Mouse (Mus musculus) liver, adult 2 months (tissue): ENCODE results near the gene Prtg.

Experiments used
- CTCF ChIP-seq: fragments of 200-500 bp; IDR thresholded peaks from 2 replicates; pipeline ENCODE4 v1.5.1; 2011; ENCODE audit warnings: low read depth, low read length, control low read depth
- POLR2A ChIP-seq: fragments of 200-500 bp; IDR thresholded peaks from 2 replicates; pipeline ENCODE4 v1.6.1; 2011; ENCODE audit warnings: low read length, control low read depth; ENCODE audit not compliant: insufficient read depth; ENCODE audit errors: extremely low read depth

- TF ChIP-seq CTCF (no peak), POLR2A (no peak)
Observed at GRCm38 (mm10) chr9:72839346-72839990, 32.8 kb downstream of the Prtg start.
